In the genomic region with DNA sequence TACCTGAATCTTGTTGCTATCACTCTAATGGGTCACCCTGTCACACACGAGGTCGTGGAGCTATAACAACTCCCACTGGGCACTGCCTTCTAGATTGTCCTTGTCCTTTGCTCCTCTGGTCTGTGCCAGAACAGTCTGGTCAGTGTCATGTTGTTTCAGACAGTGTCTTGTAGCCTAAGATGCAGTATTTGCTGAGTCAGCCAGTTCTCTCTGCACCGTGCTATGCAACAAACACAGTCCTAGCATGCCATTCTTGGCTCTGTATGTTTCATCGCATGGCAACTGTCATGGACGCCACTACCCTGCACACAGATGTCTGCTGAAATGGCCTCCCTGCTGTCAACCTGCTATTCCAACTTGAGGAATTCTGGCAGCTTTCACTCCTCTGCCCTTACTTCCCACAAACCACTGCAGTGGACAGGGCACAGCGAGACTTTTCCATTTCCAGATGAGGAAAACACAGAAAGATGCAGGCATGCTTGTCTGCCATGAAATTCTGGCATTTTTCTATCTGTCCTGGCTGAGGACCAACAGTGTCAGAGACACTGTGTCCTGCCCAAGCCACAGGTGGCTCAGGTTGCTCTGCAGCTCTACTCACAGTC, we compare ENCODE assay signal across 11 mouse cellular contexts.
A peak's percentile ranks its signal among the peaks of the same experiment; 100 is the strongest.
DNase-seq lines count a peak whose midpoint lies in the region; ATAC-seq and TF ChIP-seq lines count a peak whose summit lies in the region.
"Had no signal": no experiment of that assay in that cellular context is flagged by ENCODE, and none has a peak within 500 bp of the region (broad histone marks: within the 10 kb centered on the region; RNA-seq: fewer than 3 reads in every experiment).

No protein-coding gene starts in this region.

- H3K27me3 ChIP-seq in hindbrain, embryonic 13.5 days, result no peaks in the 10 kb centered on the region
- H3K27me3 ChIP-seq in hindbrain, embryonic 12.5 days, result no peaks in the 10 kb centered on the region
- H3K27me3 ChIP-seq in liver, adult 2 months (ENCODE audit: control insufficient read depth, insufficient read depth, low read length), result no peaks in the 10 kb centered on the region
- H3K27me3 ChIP-seq in hindbrain, embryonic 16.5 days (replicated peaks; ENCODE audit: control insufficient read depth, insufficient read depth, low read length), result no peaks in the 10 kb centered on the region
- no peaks in the 10 kb centered on the region for H3K27me3 ChIP-seq in liver, embryonic 16.5 days (ENCODE audit: control insufficient read depth, insufficient read depth, low read depth, low read length)
- H3K27me3 ChIP-seq: neural tube, embryonic 15.5 days had no signal

- peak; percentile 96 for DNase-seq in liver, adult 2 months (ENCODE audit: extremely low read depth, low read depth, low spot score)
- no peak for DNase-seq in liver
- DNase-seq in thymus, postnatal 36 days, result no peak
- DNase-seq: adrenal gland, postnatal 36 days; cerebellum, adult 11 months had no signal

- no peak for TF ChIP-seq CTCF in liver, adult 2 months (IDR thresholded peaks at IDR 0.05; ENCODE audit: low read depth, low read length)

- H3K9me3 ChIP-seq in hindbrain, embryonic 13.5 days, result no peaks in the 10 kb centered on the region
- no peaks in the 10 kb centered on the region for H3K9me3 ChIP-seq in hindbrain, embryonic 12.5 days (replicated peaks)
- H3K9me3 ChIP-seq in hindbrain, embryonic 16.5 days (ENCODE audit: control insufficient read depth, low read length), result no peaks in the 10 kb centered on the region
- H3K9me3 ChIP-seq in liver, embryonic 16.5 days (replicated peaks; ENCODE audit: control insufficient read depth, low read length), result no peaks in the 10 kb centered on the region
- H3K9me3 ChIP-seq: neural tube, embryonic 15.5 days had no signal

- H3K36me3 ChIP-seq in hindbrain, embryonic 13.5 days, result no peaks in the 10 kb centered on the region
- H3K36me3 ChIP-seq in hindbrain, embryonic 12.5 days, result no peaks in the 10 kb centered on the region
- no peaks in the 10 kb centered on the region for H3K36me3 ChIP-seq in liver, adult 2 months (ENCODE audit: control insufficient read depth, insufficient read depth, low read length)
- H3K36me3 ChIP-seq in hindbrain, embryonic 16.5 days (ENCODE audit: control insufficient read depth, insufficient read depth, low read length), result no peaks in the 10 kb centered on the region
- no peaks in the 10 kb centered on the region for H3K36me3 ChIP-seq in liver, embryonic 16.5 days (ENCODE audit: control insufficient read depth, insufficient read depth)
- H3K36me3 ChIP-seq: neural tube, embryonic 15.5 days had no signal

- no peak overlapping the region for H3K4me2 ChIP-seq in hindbrain, embryonic 13.5 days
- H3K4me2 ChIP-seq in hindbrain, embryonic 12.5 days (replicated peaks), result no peak overlapping the region
- H3K4me2 ChIP-seq in hindbrain, embryonic 16.5 days (ENCODE audit: low read length), result no peak overlapping the region
- no peak overlapping the region for H3K4me2 ChIP-seq in liver, embryonic 16.5 days (ENCODE audit: low read depth, low read length)
- H3K4me2 ChIP-seq: neural tube, embryonic 15.5 days had no signal

- 72% methylated on average over 6 of the region's 6 CpGs for WGBS in hindbrain, embryonic 13.5 days
- WGBS in hindbrain, embryonic 12.5 days, result 75% methylated on average over 6 of the region's 6 CpGs
- 19% methylated on average over 6 of the region's 6 CpGs for WGBS in liver, adult 2 months
- WGBS in hindbrain, embryonic 16.5 days, result 63% methylated on average over 6 of the region's 6 CpGs
- 60% methylated on average over 6 of the region's 6 CpGs for WGBS in liver, embryonic 16.5 days (ENCODE audit: insufficient replicate concordance)

- H3K27ac ChIP-seq in hindbrain, embryonic 13.5 days, result no peak overlapping the region
- no peak overlapping the region for H3K27ac ChIP-seq in hindbrain, embryonic 12.5 days
- peak overlapping the region; percentile 94 for H3K27ac ChIP-seq in liver, adult 2 months (replicated peaks; ENCODE audit: insufficient read depth, low read depth, low read length)
- no peak overlapping the region for H3K27ac ChIP-seq in hindbrain, embryonic 16.5 days (ENCODE audit: low read depth, low read length)
- peak overlapping the region; percentile 75 for H3K27ac ChIP-seq in liver, embryonic 16.5 days (ENCODE audit: low read length)
- H3K27ac ChIP-seq: neural tube, embryonic 15.5 days had no signal

- no peak overlapping the region for H3K9ac ChIP-seq in hindbrain, embryonic 13.5 days
- no peak overlapping the region for H3K9ac ChIP-seq in hindbrain, embryonic 12.5 days
- 0 out of 2 replicates have a peak overlapping the region, but pooled peaks have one; percentile 4 for H3K9ac ChIP-seq in liver, adult 2 months (ENCODE audit: low read depth, low read length)
- no peak overlapping the region for H3K9ac ChIP-seq in hindbrain, embryonic 16.5 days (ENCODE audit: low read depth, low read length)
- H3K9ac ChIP-seq in liver, embryonic 16.5 days (ENCODE audit: low read depth, low read length), result no peak overlapping the region
- H3K9ac ChIP-seq: neural tube, embryonic 15.5 days had no signal

- no peak overlapping the region for H3K4me3 ChIP-seq in hindbrain, embryonic 13.5 days
- H3K4me3 ChIP-seq in hindbrain, embryonic 12.5 days, result no peak overlapping the region
- no peak overlapping the region for H3K4me3 ChIP-seq in liver, adult 2 months (ENCODE audit: insufficient read depth, low read depth, low read length)
- no peak overlapping the region for H3K4me3 ChIP-seq in hindbrain, embryonic 16.5 days (ENCODE audit: low read length)
- no peak overlapping the region for H3K4me3 ChIP-seq in liver, embryonic 16.5 days (ENCODE audit: low read depth, low read length)
- H3K4me3 ChIP-seq: neural tube, embryonic 15.5 days had no signal

- H3K4me1 ChIP-seq in hindbrain, embryonic 13.5 days (replicated peaks), result peaks cover 16% of the 10 kb centered on the region; the same call in 1 of the 2 replicates
- peaks cover 13% of the 10 kb centered on the region for H3K4me1 ChIP-seq in hindbrain, embryonic 12.5 days
- peaks cover 40% of the 10 kb centered on the region for H3K4me1 ChIP-seq in liver, adult 2 months (ENCODE audit: control insufficient read depth, insufficient read depth, low read length)
- H3K4me1 ChIP-seq in hindbrain, embryonic 16.5 days (ENCODE audit: control insufficient read depth, insufficient read depth, low read depth, low read length), result no peaks in the 10 kb centered on the region; the same call in 1 of the 2 replicates
- H3K4me1 ChIP-seq in liver, embryonic 16.5 days (ENCODE audit: control insufficient read depth, low read depth, low read length), result no peaks in the 10 kb centered on the region; the same call in 1 of the 2 replicates
- H3K4me1 ChIP-seq: neural tube, embryonic 15.5 days had no signal

- peak; percentile 69 for ATAC-seq in hindbrain, embryonic 13.5 days (ENCODE audit: low FRiP score)
- ATAC-seq in hindbrain, embryonic 12.5 days (ENCODE audit: low FRiP score), result no peak
- ATAC-seq in hindbrain, embryonic 16.5 days, result peak; percentile 73
- ATAC-seq in liver, embryonic 16.5 days (ENCODE audit: low read depth), result no peak
- ATAC-seq: lung, postnatal 0 days had no signal

- H3K79me2 ChIP-seq in liver, adult 2 months (ENCODE audit: control insufficient read depth, insufficient read depth, low read length), result no peaks in the 10 kb centered on the region

- no peak for TF ChIP-seq POLR2A in liver, adult 2 months (IDR thresholded peaks at IDR 0.05; ENCODE audit: extremely low read depth, insufficient read depth, low read length)

Comparison
In these comparisons a context has a peak if more than half of its experiments do, and no peak if none do; other contexts are left out.
1. ATAC-seq: peak in hindbrain, embryonic 13.5 days (single experiment) and hindbrain, embryonic 16.5 days (single experiment); none in hindbrain, embryonic 12.5 days (single experiment) and liver, embryonic 16.5 days (single experiment).
2. H3K27ac ChIP-seq: peak in liver, adult 2 months (single experiment) and liver, embryonic 16.5 days (single experiment); none in hindbrain, embryonic 13.5 days (single experiment), hindbrain, embryonic 12.5 days (single experiment) and hindbrain, embryonic 16.5 days (single experiment).